Mouse (Mus musculus) liver, embryonic 11.5 days (tissue): Measurements from ENCODE around the gene Ssx2ip. TPM values are rescaled to one million over a fixed set of nuclear protein-coding genes. Genes with fewer than 3 reads are reported as not detected.
A peak's percentile ranks its signal among the peaks of the same experiment; 100 is the strongest.

ENCODE experiments used
- ATAC-seq: fragments of 200-750 bp; cut with Nextera tagmentation; replicated peaks from 2 replicates; pipeline ENCODE4 v1.8.0; 2017; ENCODE audit warnings: moderate number of reproducible peaks, mild to moderate bottlenecking, moderate TSS enrichment, moderate library complexity; ENCODE audit not compliant: low FRiP score
- DNase-seq: peaks from one replicate; pipeline ENCODE4 v3.0.0-alpha.2; 2017; ENCODE audit warnings: low spot score
- H3K27ac ChIP-seq: fragments of 300-500 bp; sonication (generic); 2 replicates; pipeline ENCODE4 v1.5.1; 2014; ENCODE audit warnings: mild to moderate bottlenecking, low read depth, low read length, control low read depth
- H3K27me3 ChIP-seq: fragments of 300-500 bp; sonication (generic); replicated peaks from 2 replicates; pipeline ENCODE4 v1.6.1; 2014; ENCODE audit warnings: low read length, mixed read lengths; ENCODE audit not compliant: control insufficient read depth, insufficient read depth
- H3K36me3 ChIP-seq: fragments of 300-500 bp; sonication (generic); 2 replicates; pipeline ENCODE4 v1.6.1; 2014; ENCODE audit warnings: mild to moderate bottlenecking, low read length, moderate library complexity, mixed read lengths; ENCODE audit not compliant: control insufficient read depth, insufficient read depth
- H3K4me1 ChIP-seq: fragments of 300-500 bp; sonication (generic); replicated peaks from 2 replicates; pipeline ENCODE4 v1.6.1; 2014; ENCODE audit warnings: low read length, mixed read lengths; ENCODE audit not compliant: control insufficient read depth, insufficient read depth
- H3K4me2 ChIP-seq: fragments of 300-500 bp; sonication (generic); 2 replicates; pipeline ENCODE4 v1.6.1; 2014; ENCODE audit warnings: mild to moderate bottlenecking, control low read depth, moderate library complexity
- H3K4me3 ChIP-seq: fragments of 300-500 bp; sonication (generic); 2 replicates; pipeline ENCODE4 v1.5.1; 2014; ENCODE audit warnings: low read depth, low read length, control low read depth
- H3K9ac ChIP-seq: fragments of 300-500 bp; sonication (generic); 2 replicates; pipeline ENCODE4 v1.6.1; 2014; ENCODE audit warnings: low read depth, low read length, control low read depth
- H3K9me3 ChIP-seq: fragments of 300-500 bp; sonication (generic); 2 replicates; pipeline ENCODE4 v1.6.1; 2016; ENCODE audit warnings: low read length, inconsistent platforms, mixed read lengths; ENCODE audit not compliant: control insufficient read depth
- WGBS: fragments of 180-500 bp; shearing (Covaris S2); extraction: QIAGEN DNeasy Blood & Tissue Kit; methylation state at CpG from one replicate; pipeline ENCODE4 v1.1.7; 2014; 5-methylcytosine and 5-hydroxymethylcytosine counted together
- polyA plus RNA-seq: library from polyadenylated mRNA; unstranded; fragments of >200 nt; fragmentation: Nextera tagmentation; extraction: Ambion mirVana; gene quantifications from 2 replicates; pipeline ENCODE4 v1.2.1, GENCODE M21; 2014

The Ssx2ip gene
- polyA plus RNA-seq, 1 experiment from 2014 or later = 109 TPM

DNA sequence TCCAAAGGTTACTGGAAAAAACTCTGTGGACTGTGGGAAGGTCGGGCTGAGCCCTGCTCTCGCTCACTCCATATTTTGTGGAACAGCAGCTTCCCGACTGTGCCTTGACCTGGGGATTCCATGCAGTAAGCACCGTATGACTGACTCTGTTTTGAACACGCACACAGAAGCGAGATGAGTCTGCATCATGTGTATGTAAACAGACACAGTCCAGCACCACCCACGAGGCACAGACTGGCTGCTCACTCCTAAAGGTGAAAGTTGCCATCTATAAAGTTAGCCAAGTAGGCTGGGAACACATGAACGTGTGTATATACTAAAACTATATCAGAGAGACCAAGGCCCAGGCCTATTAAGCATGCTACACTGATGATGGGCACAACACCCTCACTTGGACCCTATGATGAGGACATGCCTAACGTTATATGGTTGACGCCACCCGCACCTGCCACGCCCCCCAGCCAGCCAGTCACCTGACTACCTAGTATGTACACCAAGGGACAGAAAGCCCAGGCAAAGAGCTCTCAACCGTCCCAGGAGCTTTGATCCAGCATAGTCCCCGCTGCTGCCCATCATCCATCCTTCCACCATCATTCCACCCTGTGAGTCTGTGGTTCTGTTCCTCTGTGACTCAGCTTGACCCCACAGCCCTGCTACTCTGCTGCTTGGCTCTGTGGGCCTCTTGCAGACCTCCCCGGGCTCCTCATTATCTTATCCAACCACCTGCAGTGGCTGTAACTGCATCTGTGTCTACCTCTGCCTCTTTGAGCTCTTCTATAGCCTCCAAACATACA is 27.9 kb upstream of the Ssx2ip start:
- DNase-seq = no peak
- H3K9me3 ChIP-seq = no peaks in the 10 kb centered on the region
- no peaks in the 10 kb centered on the region for H3K27me3 ChIP-seq
- H3K36me3 ChIP-seq = no peaks in the 10 kb centered on the region
- H3K4me3 ChIP-seq = no peak overlapping the region
- peak overlapping the region; percentile 43 for H3K4me2 ChIP-seq
- peak overlapping the region; percentile 71 for H3K27ac ChIP-seq
- peaks cover 29% of the 10 kb centered on the region for H3K4me1 ChIP-seq
- WGBS = 79% methylated on average over 15 of the region's 15 CpGs
- peak; percentile 98 for ATAC-seq
- peak overlapping the region; percentile 14; the same call in 1 of the 2 replicates for H3K9ac ChIP-seq

DNA sequence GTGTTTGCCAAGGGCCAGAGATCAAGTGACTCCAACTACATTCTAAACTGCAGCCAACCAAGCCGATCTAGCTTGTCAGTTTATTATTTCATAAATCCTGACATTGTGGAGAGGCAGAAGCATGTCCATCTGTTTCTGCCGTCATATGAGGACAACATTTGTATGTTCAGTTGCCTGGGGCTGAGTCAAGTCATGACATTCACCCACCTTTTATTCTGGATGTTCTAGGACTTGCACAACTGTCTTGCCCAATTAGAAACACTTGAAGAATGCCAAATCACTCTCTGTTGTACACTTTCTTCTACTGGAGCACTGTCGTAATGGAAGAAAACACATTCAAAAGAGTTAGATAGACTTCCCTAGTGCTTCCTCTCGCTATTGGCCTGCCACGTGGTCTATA is 27.2 kb upstream of the Ssx2ip start:
- no peak for ATAC-seq
- H3K9ac ChIP-seq = no peak overlapping the region
- H3K9me3 ChIP-seq = no peaks in the 10 kb centered on the region
- H3K4me3 ChIP-seq = no peak overlapping the region
- no peak for DNase-seq
- H3K36me3 ChIP-seq = no peaks in the 10 kb centered on the region
- peaks cover 29% of the 10 kb centered on the region for H3K4me1 ChIP-seq
- H3K4me2 ChIP-seq = peak overlapping the region; percentile 43
- no peaks in the 10 kb centered on the region for H3K27me3 ChIP-seq
- WGBS = 82% methylated on average over 5 of the region's 5 CpGs
- H3K27ac ChIP-seq = peak overlapping the region; percentile 71

DNA sequence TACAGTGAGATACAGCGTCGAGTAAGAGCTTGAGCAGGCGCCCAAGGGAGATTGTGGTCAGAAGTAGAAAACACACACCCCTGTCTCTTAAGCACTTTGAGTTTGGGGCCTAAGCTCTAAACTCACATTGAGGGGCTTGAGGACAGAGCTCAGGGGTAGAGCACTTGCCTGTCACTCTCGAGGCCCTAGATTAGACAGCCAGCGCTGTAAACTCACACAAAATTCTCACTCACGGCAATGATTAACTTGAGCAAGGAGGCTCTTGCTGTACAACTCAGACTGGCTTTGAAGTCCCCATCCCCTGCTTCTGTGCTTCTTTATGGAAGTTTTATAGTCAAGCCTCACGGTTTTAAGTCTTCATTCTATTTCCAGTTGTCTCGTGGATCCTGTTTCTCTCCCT is 25.7 kb upstream of the Ssx2ip start:
- 66% methylated on average over 8 of the region's 8 CpGs for WGBS
- Histone ChIP-seq H3K9me3 (no peaks in the 10 kb centered on the region), H3K36me3 (no peaks in the 10 kb centered on the region), H3K4me2 (no peak overlapping the region), H3K4me3 (no peak overlapping the region), H3K27ac (no peak overlapping the region), H3K4me1 (peaks cover 29% of the 10 kb centered on the region), H3K27me3 (no peaks in the 10 kb centered on the region), H3K9ac (no peak overlapping the region)
- no peak for DNase-seq
- ATAC-seq = no peak

DNA sequence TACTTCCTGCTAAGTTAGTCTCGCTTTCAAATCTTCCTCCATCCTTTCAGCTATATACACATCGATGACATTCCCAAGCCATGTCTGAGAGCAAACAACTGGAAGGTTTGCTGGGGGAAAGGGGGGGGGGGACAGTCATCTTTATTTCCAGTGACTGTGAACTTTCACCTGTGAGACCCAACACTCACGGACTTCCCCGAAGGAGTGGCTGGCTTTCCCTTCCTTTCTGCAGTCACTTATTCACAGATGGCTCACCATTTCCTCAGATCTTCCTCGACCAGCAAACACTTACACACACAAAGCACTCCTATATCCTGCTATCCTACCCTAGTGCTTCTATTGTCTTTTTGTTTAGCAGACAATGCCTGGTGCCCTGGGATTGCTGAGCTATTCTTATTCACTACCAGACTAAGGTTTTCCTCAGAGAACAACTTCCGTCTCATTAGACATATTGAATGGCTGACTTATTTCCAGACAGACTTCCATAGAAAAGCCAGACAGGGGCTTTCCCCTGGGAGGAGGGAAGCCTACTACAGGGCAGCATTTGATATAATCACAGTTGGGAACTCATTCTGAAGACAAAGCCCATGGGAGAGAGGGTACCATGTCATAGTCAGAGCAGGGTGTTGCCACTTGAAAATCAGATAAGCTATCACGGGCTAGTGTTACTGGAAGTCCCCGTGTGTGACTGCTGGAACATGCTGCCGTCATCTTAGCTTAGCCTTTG is 24.5 kb upstream of the Ssx2ip start:
- no peak overlapping the region for H3K4me3 ChIP-seq
- H3K4me1 ChIP-seq = peaks cover 29% of the 10 kb centered on the region
- ATAC-seq (no peak; the same call in 1 of the 2 replicates), DNase-seq (no peak)
- H3K9me3 ChIP-seq = no peaks in the 10 kb centered on the region
- WGBS = 47% methylated on average over 9 of the region's 9 CpGs
- H3K4me2 ChIP-seq = no peak overlapping the region
- H3K27ac ChIP-seq = no peak overlapping the region
- no peaks in the 10 kb centered on the region for H3K36me3 ChIP-seq
- H3K9ac ChIP-seq = no peak overlapping the region
- H3K27me3 ChIP-seq = no peaks in the 10 kb centered on the region

DNA sequence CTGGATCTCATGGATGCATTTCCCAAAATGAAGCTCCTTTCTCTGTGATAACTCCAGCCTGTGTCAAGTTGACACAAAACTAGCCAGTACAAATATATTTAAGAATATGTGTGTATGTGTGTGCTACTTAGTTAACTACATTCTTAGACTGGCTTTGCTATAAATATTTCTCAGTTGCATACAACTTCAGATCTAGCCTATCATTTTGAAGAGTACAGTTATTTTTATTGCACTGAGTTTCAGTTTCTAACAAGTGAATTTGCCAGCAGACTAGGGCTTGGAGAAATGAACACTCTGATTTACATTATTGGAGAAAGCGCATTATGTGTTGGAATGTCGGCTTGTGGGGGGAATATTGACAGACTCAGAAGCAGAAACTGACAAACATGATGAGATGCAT is 23.6 kb upstream of the Ssx2ip start:
- Histone ChIP-seq H3K9me3 (no peaks in the 10 kb centered on the region), H3K4me3 (no peak overlapping the region), H3K9ac (no peak overlapping the region), H3K36me3 (no peaks in the 10 kb centered on the region), H3K27me3 (no peaks in the 10 kb centered on the region), H3K27ac (no peak overlapping the region), H3K4me2 (no peak overlapping the region), H3K4me1 (peaks cover 29% of the 10 kb centered on the region)
- DNase-seq (no peak), ATAC-seq (no peak)
- WGBS = 95% methylated on average over 2 of the region's 2 CpGs

DNA sequence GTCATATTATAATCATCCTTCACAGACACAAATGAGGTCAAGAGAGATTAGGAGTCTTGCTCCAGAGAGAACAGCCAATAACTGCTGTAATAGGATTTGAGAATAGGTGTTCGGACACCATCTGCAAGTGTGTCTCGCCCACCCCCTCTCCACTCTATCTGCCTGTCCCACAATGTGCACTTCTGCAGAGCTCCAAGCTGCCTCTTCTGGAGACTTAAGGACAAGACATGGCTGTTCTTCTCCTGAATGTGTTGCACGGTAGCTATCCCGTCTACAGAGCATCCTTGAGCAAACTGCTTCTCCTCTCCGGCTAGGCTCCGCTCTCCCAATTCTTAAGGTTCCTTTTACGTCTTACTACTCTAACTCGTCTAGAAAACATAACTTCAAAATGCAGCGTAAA is 23.0 kb upstream of the Ssx2ip start:
- ATAC-seq (no peak), DNase-seq (no peak)
- no peak overlapping the region for H3K4me2 ChIP-seq
- H3K4me3 ChIP-seq = no peak overlapping the region
- H3K36me3 ChIP-seq = no peaks in the 10 kb centered on the region
- no peak overlapping the region for H3K27ac ChIP-seq
- no peaks in the 10 kb centered on the region for H3K9me3 ChIP-seq
- H3K9ac ChIP-seq = no peak overlapping the region
- 86% methylated on average over 9 of the region's 9 CpGs for WGBS
- peaks cover 25% of the 10 kb centered on the region for H3K4me1 ChIP-seq
- no peaks in the 10 kb centered on the region for H3K27me3 ChIP-seq

DNA sequence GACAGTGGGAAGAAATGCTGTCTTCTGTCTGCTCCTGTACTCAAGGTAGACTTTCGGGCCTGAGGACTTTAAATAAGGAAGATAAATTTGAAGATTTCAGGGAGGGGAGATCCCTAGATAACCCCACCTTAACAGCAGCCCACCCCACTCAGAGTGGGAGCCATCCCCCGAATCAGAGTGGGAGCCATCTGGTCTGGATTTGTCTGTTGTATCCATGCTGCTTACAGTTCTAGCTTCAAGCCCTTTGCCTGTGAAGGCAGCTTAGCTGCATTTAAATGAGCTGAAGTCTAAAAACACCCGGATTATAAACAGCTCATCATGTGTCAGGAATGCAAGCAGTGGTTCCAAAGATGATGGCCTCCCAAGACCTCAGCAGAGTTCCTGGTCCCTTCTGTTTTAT is 17.6 kb upstream of the Ssx2ip start:
- Histone ChIP-seq H3K27ac (no peak overlapping the region), H3K9me3 (no peaks in the 10 kb centered on the region), H3K4me1 (peaks cover 3% of the 10 kb centered on the region), H3K9ac (no peak overlapping the region), H3K4me2 (no peak overlapping the region), H3K27me3 (no peaks in the 10 kb centered on the region), H3K36me3 (no peaks in the 10 kb centered on the region), H3K4me3 (no peak overlapping the region)
- DNase-seq (no peak), ATAC-seq (no peak)
- WGBS = 76% methylated on average over 3 of the region's 3 CpGs

DNA sequence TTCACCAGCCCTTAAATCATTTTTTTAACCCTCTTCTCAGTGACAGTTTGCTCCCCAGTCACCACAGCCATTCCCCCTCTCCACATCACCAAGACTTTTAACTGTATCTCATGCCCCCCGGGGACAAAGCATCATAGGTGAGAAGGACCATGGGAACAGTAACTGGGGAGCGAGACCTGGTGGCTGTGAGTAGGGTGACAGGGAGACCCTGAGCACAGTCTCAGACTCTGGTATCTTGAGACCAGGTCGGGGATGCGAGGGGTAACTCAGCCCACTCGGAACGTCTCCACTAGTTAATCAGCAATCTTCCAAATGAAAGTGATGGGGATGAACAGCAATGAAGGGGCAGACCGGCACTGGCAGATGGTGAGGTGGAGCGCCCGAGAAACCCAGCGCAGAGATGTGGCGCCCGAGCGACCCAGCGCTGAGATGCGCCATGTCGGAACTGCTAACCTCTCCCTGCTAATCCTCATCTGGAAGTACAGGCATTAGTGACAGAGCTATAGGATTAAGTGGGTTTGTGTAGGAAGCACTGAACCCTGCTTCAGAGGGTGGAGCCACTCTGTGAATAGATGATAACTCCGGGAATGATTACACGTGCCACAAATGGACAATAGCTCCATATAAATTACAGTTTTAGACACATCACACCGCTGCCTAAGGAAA is 11.7 kb upstream of the Ssx2ip start:
- 56% methylated on average over 19 of the region's 19 CpGs for WGBS
- Histone ChIP-seq H3K4me1 (peaks cover 6% of the 10 kb centered on the region), H3K27ac (peak overlapping the region; percentile 77), H3K36me3 (no peaks in the 10 kb centered on the region), H3K4me3 (peak overlapping the region; percentile 20; the same call in 1 of the 2 replicates), H3K9ac (peak overlapping the region; percentile 48; the same call in 1 of the 2 replicates), H3K9me3 (no peaks in the 10 kb centered on the region), H3K27me3 (no peaks in the 10 kb centered on the region), H3K4me2 (peak overlapping the region; percentile 58)
- peak; percentile 82 for ATAC-seq
- DNase-seq = peak; percentile 43
